Mouse (Mus musculus) limb, embryonic 14.5 days (tissue): ENCODE results near the gene Gm16181. TPM values are rescaled to one million over a fixed set of nuclear protein-coding genes. Genes with fewer than 3 reads are reported as not detected.
A peak's percentile ranks its signal among the peaks of the same experiment; 100 is the strongest.

Experiments
- ATAC-seq: fragments of 200-750 bp; cut with Nextera tagmentation; 2 replicates; pipeline ENCODE4 v1.8.0; 2017; ENCODE audit warnings: low read depth, moderate number of reproducible peaks, moderate TSS enrichment; ENCODE audit not compliant: low FRiP score
- DNase-seq: peaks from one replicate; pipeline ENCODE4 v3.0.0-alpha.2; 2015; ENCODE audit warnings: low spot score
- H3K27ac ChIP-seq: fragments of 300-500 bp; sonication (generic); replicated peaks from 2 replicates; pipeline ENCODE4 v1.5.1; 2014; ENCODE audit warnings: low read depth, mild to moderate bottlenecking, low read length, moderate library complexity, mixed read lengths
- H3K27me3 ChIP-seq: fragments of 300-500 bp; sonication (generic); 2 replicates; pipeline ENCODE4 v1.6.1; 2014; ENCODE audit warnings: low read length, mixed read lengths; ENCODE audit not compliant: control insufficient read depth, insufficient read depth
- H3K36me3 ChIP-seq: fragments of 300-500 bp; sonication (generic); 2 replicates; pipeline ENCODE4 v1.6.1; 2014; ENCODE audit warnings: mild to moderate bottlenecking, low read length, moderate library complexity, mixed read lengths; ENCODE audit not compliant: control insufficient read depth, insufficient read depth
- H3K4me1 ChIP-seq: fragments of 300-500 bp; sonication (generic); 2 replicates; pipeline ENCODE4 v1.6.1; 2014; ENCODE audit warnings: antibody characterized with exemption, low read length, mixed read lengths; ENCODE audit not compliant: control insufficient read depth, insufficient read depth
- H3K4me2 ChIP-seq: fragments of 300-500 bp; sonication (generic); replicated peaks from 2 replicates; pipeline ENCODE4 v1.6.1; 2014; ENCODE audit warnings: low read depth, mild to moderate bottlenecking, low read length, moderate library complexity; ENCODE audit not compliant: severe bottlenecking
- H3K4me3 ChIP-seq: fragments of 300-500 bp; sonication (generic); replicated peaks from 2 replicates; pipeline ENCODE4 v1.5.1; 2014; ENCODE audit warnings: low read length
- H3K9ac ChIP-seq: fragments of 300-500 bp; sonication (generic); 2 replicates; pipeline ENCODE4 v1.6.1; 2014; ENCODE audit warnings: mild to moderate bottlenecking, low read depth, low read length, moderate library complexity; ENCODE audit not compliant: severe bottlenecking
- H3K9me3 ChIP-seq: fragments of 300-500 bp; sonication (generic); 2 replicates; pipeline ENCODE4 v1.6.1; 2016; ENCODE audit warnings: low read length; ENCODE audit not compliant: control insufficient read depth
- POLR2A ChIP-seq: fragments of 200-500 bp; IDR thresholded peaks from 2 replicates; pipeline ENCODE4 v1.8.0; 2012; ENCODE audit warnings: inconsistent platforms, mild to moderate bottlenecking, moderate library complexity, borderline replicate concordance; ENCODE audit not compliant: insufficient read depth, insufficient read length; ENCODE audit errors: extremely low read depth
- WGBS: fragments of 180-500 bp; shearing (Covaris S2); extraction: QIAGEN DNeasy Blood & Tissue Kit; methylation state at CpG from one replicate; pipeline ENCODE4 v1.1.7; 2014; 5-methylcytosine and 5-hydroxymethylcytosine counted together
- polyA plus RNA-seq, 2 experiments: library from polyadenylated mRNA; depleted of rRNA in 1 of 2; stranded (reverse) in 1 of 2; unstranded in 1 of 2; fragments of >200 nt; fragmentation: Nextera tagmentation in 1 of 2; extraction: Ambion mirVana in 1 of 2; gene quantifications; 2 replicates each; pipeline versions ENCODE4 v1.2.1 to v1.2.3; 2012 to 2014

The Gm16181 gene
- polyA plus RNA-seq, 2 experiments = not detected

GRCm38 (mm10) chr17:35186681-35187080 lies 34.0 kb upstream of the Gm16181 start:
- WGBS = 0% methylated on average over 4 of the region's 4 CpGs
- peak overlapping the region; percentile 41 for H3K4me3 ChIP-seq

GRCm38 (mm10) chr17:35187345-35187744 lies 33.3 kb upstream of the Gm16181 start:
- Histone ChIP-seq H3K4me1 (peaks cover 8% of the 10 kb centered on the region), H3K9me3 (no peaks in the 10 kb centered on the region), H3K36me3 (no peaks in the 10 kb centered on the region), H3K27ac (0 out of 2 replicates have a peak overlapping the region, but pooled peaks have one; percentile 26), H3K27me3 (no peaks in the 10 kb centered on the region), H3K9ac (no peak overlapping the region), H3K4me3 (no peak overlapping the region), H3K4me2 (no peak overlapping the region)
- WGBS = 62% methylated on average over 4 of the region's 4 CpGs
- no peak for DNase-seq
- TF ChIP-seq POLR2A = no peak
- no peak for ATAC-seq

More at GRCm38 (mm10) chr17:35186681-35187080, 34.0 kb upstream of the Gm16181 start:
- no peak for TF ChIP-seq POLR2A
- Histone ChIP-seq H3K36me3 (no peaks in the 10 kb centered on the region), H3K4me1 (peaks cover 8% of the 10 kb centered on the region), H3K9ac (peak overlapping the region; percentile 48), H3K27ac (peak overlapping the region; percentile 82), H3K27me3 (no peaks in the 10 kb centered on the region), H3K9me3 (no peaks in the 10 kb centered on the region), H3K4me2 (peak overlapping the region; percentile 56)
- peak; percentile 61 for ATAC-seq
- peak; percentile 40 for DNase-seq

DNA sequence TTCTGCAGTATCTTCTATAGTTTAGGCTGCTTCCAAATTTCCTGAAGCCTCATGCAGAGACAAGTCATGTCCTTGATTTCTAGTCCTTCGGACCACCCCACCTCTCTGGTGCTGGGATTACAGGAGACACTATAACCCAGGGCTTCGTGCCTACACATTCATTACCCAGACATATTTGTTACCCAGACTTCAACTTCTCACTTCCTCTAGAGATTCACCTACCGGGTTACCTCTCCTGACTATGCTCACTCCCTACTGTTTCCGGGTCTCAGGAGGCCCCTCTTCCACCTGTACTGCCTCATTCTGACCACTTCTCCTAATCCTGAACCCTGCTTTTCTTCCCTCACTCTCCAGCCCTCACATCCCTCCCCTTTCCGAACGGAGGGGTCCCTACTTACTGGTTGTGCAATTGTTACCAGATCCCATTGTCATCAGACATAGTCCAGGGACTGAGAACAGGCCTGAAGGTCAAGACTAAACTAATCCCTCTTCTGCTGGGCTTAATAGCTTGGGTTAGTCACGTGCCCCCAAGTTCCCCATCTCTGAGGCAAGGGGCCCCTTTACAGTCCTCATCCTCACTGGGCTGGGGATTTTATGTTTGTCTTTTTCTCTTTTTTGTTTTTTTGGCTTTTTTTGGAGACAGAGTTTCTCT lies 32.5 kb upstream of the Gm16181 start, which contains the start of gene Lst1:
Lst1 (minus strand) TSS at position 481 of the 652 bp plus-strand sequence.
- TF ChIP-seq POLR2A = no peak
- no peaks in the 10 kb centered on the region for H3K9me3 ChIP-seq
- H3K27me3 ChIP-seq = no peaks in the 10 kb centered on the region
- DNase-seq (no peak), ATAC-seq (no peak)
- no peak within 1 kb of the TSS for H3K9ac ChIP-seq
- no peaks in the 10 kb centered on the region for H3K36me3 ChIP-seq
- no peak within 1 kb of the TSS for H3K4me2 ChIP-seq
- peaks cover 8% of the 10 kb centered on the region for H3K4me1 ChIP-seq
- 68% methylated on average over 7 of the region's 7 CpGs for WGBS
- H3K4me3 ChIP-seq = no peak within 1 kb of the TSS
- 0 out of 2 replicates have a peak within 1 kb of the TSS, but pooled peaks have one; percentile 26 for H3K27ac ChIP-seq

DNA sequence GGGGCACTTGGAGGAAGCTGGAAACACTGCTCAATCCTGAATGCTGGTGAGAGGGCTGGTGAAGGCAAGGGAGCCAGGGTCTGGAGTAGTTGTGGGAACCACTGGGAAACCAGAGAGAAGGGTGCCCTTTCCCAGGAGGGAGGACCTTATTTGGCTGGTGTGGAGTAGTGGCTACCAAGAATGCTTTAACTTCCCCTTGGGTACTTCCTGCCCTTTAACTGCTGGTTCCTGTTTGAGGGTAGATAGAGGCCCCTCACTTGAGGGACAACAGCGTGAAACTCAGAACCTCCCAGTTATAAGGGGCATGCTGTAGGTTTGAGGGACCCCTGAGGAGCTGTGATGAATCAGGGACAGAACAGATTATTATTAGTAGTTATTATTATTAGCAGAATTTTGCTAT lies 31.4 kb upstream of the Gm16181 start:
- H3K4me1 ChIP-seq = peaks cover 8% of the 10 kb centered on the region
- ATAC-seq = no peak
- no peak for DNase-seq
- H3K9me3 ChIP-seq = no peaks in the 10 kb centered on the region
- H3K27me3 ChIP-seq = no peaks in the 10 kb centered on the region; the same call in 1 of the 2 replicates
- no peak overlapping the region for H3K4me2 ChIP-seq
- TF ChIP-seq POLR2A = no peak
- H3K27ac ChIP-seq = no peak overlapping the region
- no peak overlapping the region for H3K4me3 ChIP-seq
- 80% methylated on average over 1 of the region's 1 CpGs for WGBS
- H3K9ac ChIP-seq = no peak overlapping the region
- no peaks in the 10 kb centered on the region for H3K36me3 ChIP-seq

- ATAC-seq (no peak), DNase-seq (no peak)
- peaks cover 8% of the 10 kb centered on the region for H3K4me1 ChIP-seq
- no peak overlapping the region for H3K9ac ChIP-seq
- no peak overlapping the region for H3K27ac ChIP-seq
- H3K4me2 ChIP-seq = no peak overlapping the region
- WGBS = 73% methylated on average over 4 of the region's 4 CpGs
- no peak for TF ChIP-seq POLR2A
- no peaks in the 10 kb centered on the region for H3K9me3 ChIP-seq
- H3K36me3 ChIP-seq = no peaks in the 10 kb centered on the region
- no peak overlapping the region for H3K4me3 ChIP-seq
- peaks cover 5% of the 10 kb centered on the region; the same call in 1 of the 2 replicates for H3K27me3 ChIP-seq
Measured at GRCm38 (mm10) chr17:35190096-35190495, 30.5 kb upstream of the Gm16181 start.

GRCm38 (mm10) chr17:35191723-35192122 lies 28.9 kb upstream of the Gm16181 start:
- no peak overlapping the region for H3K9ac ChIP-seq
- TF ChIP-seq POLR2A = no peak
- no peak for DNase-seq
- no peak overlapping the region for H3K4me3 ChIP-seq
- H3K36me3 ChIP-seq = no peaks in the 10 kb centered on the region
- ATAC-seq = no peak
- H3K27ac ChIP-seq = no peak overlapping the region
- H3K4me1 ChIP-seq = peaks cover 5% of the 10 kb centered on the region; the same call in 1 of the 2 replicates
- no peak overlapping the region for H3K4me2 ChIP-seq
- WGBS = 66% methylated on average over 2 of the region's 2 CpGs
- peaks cover 21% of the 10 kb centered on the region for H3K27me3 ChIP-seq
- no peaks in the 10 kb centered on the region for H3K9me3 ChIP-seq
